Mouse (Mus musculus): ENCODE measurements around the gene Smoc1. TPM values are rescaled to one million over a fixed set of nuclear protein-coding genes. Genes with fewer than 3 reads are reported as not detected.

Smoc1 gene
- polyA plus RNA-seq, 1 experiment from 2014 or later, result 19.0 TPM

DNA sequence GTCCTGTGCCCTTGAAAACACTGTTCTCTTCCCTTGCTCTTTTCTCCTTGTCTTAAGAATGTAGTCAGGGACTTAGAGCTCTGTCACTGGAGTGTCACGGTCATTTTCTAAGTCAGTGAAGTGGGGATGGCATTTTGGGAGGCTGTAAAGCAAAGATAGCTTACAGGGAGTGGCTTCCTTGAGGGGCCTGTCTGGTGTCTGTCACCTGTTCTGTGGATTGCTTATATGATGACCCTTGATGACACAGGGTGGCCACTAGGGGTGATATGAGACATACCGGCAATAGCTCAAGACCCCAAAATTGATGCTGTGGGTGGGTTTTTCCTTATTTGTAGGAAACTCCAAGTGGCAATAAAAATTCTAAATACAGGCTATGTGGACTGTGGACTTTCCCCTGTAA is 141.9 kb downstream of the Smoc1 start:
- Histone ChIP-seq H3K36me3 (ENCODE audit: control insufficient read depth, insufficient read depth, low read length) (no peaks in the 10 kb centered on the region), H3K27me3 (ENCODE audit: control insufficient read depth, insufficient read depth, low read length) (no peaks in the 10 kb centered on the region), H3K4me2 (no peak overlapping the region), H3K27ac (ENCODE audit: low read depth, low read length) (no peak overlapping the region), H3K9me3 (ENCODE audit: control insufficient read depth, low read length) (no peaks in the 10 kb centered on the region), H3K4me1 (ENCODE audit: control insufficient read depth, insufficient read depth, low read length) (peaks cover 7% of the 10 kb centered on the region), H3K4me3 (ENCODE audit: low read depth, low read length) (no peak overlapping the region), H3K9ac (ENCODE audit: low read length) (no peak overlapping the region)
- WGBS, result 75% methylated on average over 2 of the region's 2 CpGs
- peak; percentile 61 for DNase-seq (ENCODE audit: low spot score, missing footprints)
- no peak for ATAC-seq (ENCODE audit: low FRiP score)

DNA sequence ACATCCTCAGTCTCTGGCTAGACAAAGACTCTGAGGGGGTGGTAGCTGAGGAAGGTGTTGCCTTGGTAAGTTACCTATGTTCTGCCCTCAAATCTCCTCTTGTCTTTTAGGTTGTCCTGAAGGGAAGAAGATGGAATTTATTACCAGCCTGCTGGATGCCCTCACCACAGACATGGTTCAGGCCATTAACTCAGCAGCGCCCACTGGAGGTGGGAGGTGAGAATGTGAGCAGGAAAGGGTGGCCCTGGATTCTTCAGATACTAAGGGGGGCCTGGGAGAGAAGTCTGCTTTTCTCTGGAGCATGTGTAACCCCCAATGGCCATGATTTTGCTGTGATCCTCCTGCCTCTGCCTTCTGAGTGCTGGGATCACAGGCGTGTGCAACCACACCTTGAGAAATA is 143.5 kb downstream of the Smoc1 start:
- Histone ChIP-seq H3K4me2 (no peak overlapping the region), H3K9me3 (ENCODE audit: control insufficient read depth, low read length) (no peaks in the 10 kb centered on the region), H3K9ac (ENCODE audit: low read length) (no peak overlapping the region), H3K4me3 (ENCODE audit: low read depth, low read length) (no peak overlapping the region), H3K4me1 (ENCODE audit: control insufficient read depth, insufficient read depth, low read length) (peaks cover 7% of the 10 kb centered on the region), H3K27me3 (ENCODE audit: control insufficient read depth, insufficient read depth, low read length) (no peaks in the 10 kb centered on the region), H3K27ac (ENCODE audit: low read depth, low read length) (no peak overlapping the region), H3K36me3 (ENCODE audit: control insufficient read depth, insufficient read depth, low read length) (no peaks in the 10 kb centered on the region)
- ATAC-seq (ENCODE audit: low FRiP score) (no peak), DNase-seq (ENCODE audit: low spot score, missing footprints) (peak; percentile 62)
- 84% methylated on average over 2 of the region's 2 CpGs for WGBS

DNA sequence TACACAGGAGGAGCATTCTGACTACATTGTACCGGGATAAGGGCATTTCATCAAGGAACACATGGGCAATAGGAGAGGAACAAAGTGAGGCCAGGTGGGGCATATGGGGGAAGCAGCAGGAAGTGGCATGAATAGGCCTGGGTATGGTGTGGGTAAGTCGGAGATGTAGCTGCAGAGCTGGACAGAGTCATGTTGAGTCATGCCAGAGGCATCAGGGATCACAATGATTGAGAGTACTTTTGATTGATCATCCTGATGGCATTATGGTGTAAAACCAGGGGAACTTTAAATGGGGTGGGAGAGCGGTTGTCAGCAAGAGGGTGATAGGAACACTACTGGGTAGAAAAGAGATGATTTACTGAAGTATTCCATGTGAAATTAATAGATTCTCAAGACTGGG is 146.4 kb downstream of the Smoc1 start:
- Histone ChIP-seq H3K9me3 (ENCODE audit: control insufficient read depth, low read length) (no peaks in the 10 kb centered on the region), H3K9ac (ENCODE audit: low read length) (no peak overlapping the region), H3K4me1 (ENCODE audit: control insufficient read depth, insufficient read depth, low read length) (no peaks in the 10 kb centered on the region), H3K4me2 (no peak overlapping the region), H3K4me3 (ENCODE audit: low read depth, low read length) (no peak overlapping the region), H3K27me3 (ENCODE audit: control insufficient read depth, insufficient read depth, low read length) (no peaks in the 10 kb centered on the region), H3K36me3 (ENCODE audit: control insufficient read depth, insufficient read depth, low read length) (no peaks in the 10 kb centered on the region), H3K27ac (ENCODE audit: low read depth, low read length) (no peak overlapping the region)
- peak; percentile 39 for DNase-seq (ENCODE audit: low spot score, missing footprints)
- WGBS, result 89% methylated on average over 3 of the region's 3 CpGs
- no peak for ATAC-seq (ENCODE audit: low FRiP score)

DNA sequence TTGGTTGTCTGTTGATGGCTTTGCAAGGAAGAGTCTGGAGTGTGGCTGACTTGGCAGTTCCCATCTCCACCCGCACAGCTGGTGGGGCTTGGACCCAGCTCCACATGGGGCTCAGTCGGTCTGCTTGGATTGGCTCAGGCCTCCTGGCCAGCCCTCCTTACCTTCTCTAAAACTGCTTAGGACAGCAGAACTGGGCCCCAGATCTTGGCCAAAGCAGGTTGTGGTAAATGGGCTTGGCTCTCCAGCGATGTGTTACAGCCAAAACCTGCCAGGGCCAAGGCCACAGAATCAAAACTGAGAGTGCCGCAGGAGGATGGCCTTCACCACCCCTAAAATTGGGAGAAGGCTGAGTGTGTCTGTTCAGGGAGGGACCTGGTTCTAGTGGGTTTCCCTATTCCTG is 147.3 kb downstream of the Smoc1 start:
- H3K27ac ChIP-seq (ENCODE audit: low read depth, low read length), result no peak overlapping the region
- DNase-seq (ENCODE audit: low spot score, missing footprints), result no peak
- WGBS, result 90% methylated on average over 4 of the region's 4 CpGs

DNA sequence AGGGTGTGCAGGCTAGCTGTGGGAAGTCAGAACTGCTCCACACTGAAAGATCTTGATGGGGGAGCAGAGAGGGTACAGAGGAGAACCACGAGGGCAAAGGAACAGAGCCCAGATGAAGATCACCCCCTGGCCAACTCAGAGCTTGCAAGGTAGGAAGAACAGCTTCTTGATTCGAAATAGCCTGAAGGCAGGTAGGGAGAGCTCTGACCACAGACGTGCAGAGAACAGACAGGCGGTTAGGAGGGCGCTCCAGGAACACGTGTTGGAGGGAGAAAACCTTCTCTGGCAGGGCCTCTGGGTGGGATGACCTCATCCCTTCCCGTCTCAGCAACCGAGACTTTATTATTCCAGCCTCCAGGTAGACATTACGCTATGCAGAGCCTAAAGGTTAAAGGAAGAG is 148.6 kb downstream of the Smoc1 start:
- Histone ChIP-seq H3K4me3 (ENCODE audit: low read depth, low read length) (no peak overlapping the region), H3K36me3 (ENCODE audit: control insufficient read depth, insufficient read depth, low read length) (no peaks in the 10 kb centered on the region), H3K27ac (ENCODE audit: low read depth, low read length) (no peak overlapping the region), H3K4me2 (no peak overlapping the region), H3K9ac (ENCODE audit: low read length) (no peak overlapping the region), H3K9me3 (ENCODE audit: control insufficient read depth, low read length) (no peaks in the 10 kb centered on the region), H3K27me3 (ENCODE audit: control insufficient read depth, insufficient read depth, low read length) (no peaks in the 10 kb centered on the region), H3K4me1 (ENCODE audit: control insufficient read depth, insufficient read depth, low read length) (no peaks in the 10 kb centered on the region)
- 63% methylated on average over 9 of the region's 9 CpGs for WGBS
- ATAC-seq (ENCODE audit: low FRiP score) (no peak), DNase-seq (ENCODE audit: low spot score, missing footprints) (peak; percentile 81)

More for the DNA sequence above, 147.3 kb downstream of the Smoc1 start:
- Histone ChIP-seq H3K4me2 (no peak overlapping the region), H3K4me1 (ENCODE audit: control insufficient read depth, insufficient read depth, low read length) (no peaks in the 10 kb centered on the region), H3K4me3 (ENCODE audit: low read depth, low read length) (no peak overlapping the region), H3K36me3 (ENCODE audit: control insufficient read depth, insufficient read depth, low read length) (no peaks in the 10 kb centered on the region), H3K27me3 (ENCODE audit: control insufficient read depth, insufficient read depth, low read length) (no peaks in the 10 kb centered on the region), H3K9me3 (ENCODE audit: control insufficient read depth, low read length) (no peaks in the 10 kb centered on the region), H3K9ac (ENCODE audit: low read length) (no peak overlapping the region)
- no peak for ATAC-seq (ENCODE audit: low FRiP score)

DNA sequence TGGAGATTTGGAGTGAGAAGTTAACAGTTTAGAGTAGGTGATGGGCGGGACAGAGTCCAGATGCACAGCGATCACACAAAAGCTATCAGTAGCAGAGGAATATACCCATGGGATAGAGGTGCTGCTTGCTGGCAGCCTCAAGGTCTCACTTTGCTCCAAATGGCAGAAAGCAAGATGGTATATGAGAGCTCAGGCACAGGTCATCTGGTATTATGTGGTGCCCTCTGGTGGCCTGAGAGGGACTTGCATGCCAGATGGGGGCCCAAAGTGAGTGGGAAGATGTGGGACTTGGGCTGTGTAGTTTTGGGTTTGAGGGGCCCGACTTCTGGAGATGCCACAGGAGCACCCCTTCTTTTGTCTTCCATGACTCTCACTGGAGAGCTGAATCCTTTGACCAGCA is 155.5 kb downstream of the Smoc1 start:
- Histone ChIP-seq H3K4me1 (ENCODE audit: control insufficient read depth, insufficient read depth, low read length) (no peaks in the 10 kb centered on the region), H3K27ac (ENCODE audit: low read depth, low read length) (no peak overlapping the region), H3K27me3 (ENCODE audit: control insufficient read depth, insufficient read depth, low read length) (no peaks in the 10 kb centered on the region), H3K36me3 (ENCODE audit: control insufficient read depth, insufficient read depth, low read length) (no peaks in the 10 kb centered on the region), H3K9ac (ENCODE audit: low read length) (no peak overlapping the region), H3K9me3 (ENCODE audit: control insufficient read depth, low read length) (no peaks in the 10 kb centered on the region), H3K4me3 (ENCODE audit: low read depth, low read length) (no peak overlapping the region), H3K4me2 (no peak overlapping the region)
- 69% methylated on average over 3 of the region's 3 CpGs for WGBS
- DNase-seq (ENCODE audit: low spot score, missing footprints) (peak; percentile 97), ATAC-seq (ENCODE audit: low FRiP score) (peak; percentile 55)

DNA sequence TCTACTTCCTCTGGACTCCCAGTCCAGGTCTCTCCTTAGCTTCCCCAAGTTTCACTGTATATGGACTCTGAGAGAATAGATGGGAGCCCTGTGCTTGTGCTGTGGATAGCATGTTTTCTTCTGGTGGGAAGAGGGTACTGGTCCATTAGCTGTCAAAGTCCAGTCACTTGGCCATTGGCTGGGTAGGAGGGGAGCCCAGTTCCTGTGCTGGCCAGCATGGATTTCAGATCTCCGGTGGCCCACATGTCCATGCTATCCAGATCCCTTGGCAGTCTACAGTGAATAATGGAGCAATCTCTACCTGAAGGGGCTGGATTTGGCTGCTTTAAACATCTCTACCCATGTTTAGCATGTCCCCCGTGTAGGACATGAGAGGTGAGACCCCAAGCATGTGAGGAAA is 158.4 kb downstream of the Smoc1 start:
- 95% methylated on average over 2 of the region's 2 CpGs for WGBS
- Histone ChIP-seq H3K9me3 (ENCODE audit: control insufficient read depth, low read length) (no peaks in the 10 kb centered on the region), H3K9ac (ENCODE audit: low read length) (no peak overlapping the region), H3K4me3 (ENCODE audit: low read depth, low read length) (no peak overlapping the region), H3K27ac (ENCODE audit: low read depth, low read length) (no peak overlapping the region), H3K27me3 (ENCODE audit: control insufficient read depth, insufficient read depth, low read length) (no peaks in the 10 kb centered on the region), H3K4me1 (ENCODE audit: control insufficient read depth, insufficient read depth, low read length) (no peaks in the 10 kb centered on the region), H3K4me2 (no peak overlapping the region), H3K36me3 (ENCODE audit: control insufficient read depth, insufficient read depth, low read length) (no peaks in the 10 kb centered on the region)
- DNase-seq (ENCODE audit: low spot score, missing footprints) (peak; percentile 69), ATAC-seq (ENCODE audit: low FRiP score) (no peak)

DNA sequence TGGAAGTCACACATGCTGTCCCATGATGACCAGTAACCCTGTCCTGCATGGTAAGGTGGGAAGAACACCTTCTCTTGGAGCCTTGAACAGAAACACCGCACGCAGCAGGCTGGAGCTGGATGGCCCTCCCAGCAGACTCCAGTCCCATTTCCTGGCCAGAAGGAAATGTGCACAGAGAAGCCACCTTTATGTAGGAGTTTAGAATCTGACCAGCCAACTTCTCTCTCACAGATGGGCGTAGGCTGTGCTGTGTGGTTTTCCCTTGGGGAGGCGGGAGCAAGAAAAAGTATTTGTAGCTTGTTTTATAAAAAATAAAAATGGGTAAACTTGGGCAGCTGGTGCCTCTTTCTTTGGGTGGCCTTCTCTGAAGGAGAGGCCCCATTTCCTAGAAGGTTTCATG is 159.5 kb downstream of the Smoc1 start:
- DNase-seq (ENCODE audit: low spot score, missing footprints), result peak; percentile 21
- Histone ChIP-seq H3K9me3 (ENCODE audit: control insufficient read depth, low read length) (no peaks in the 10 kb centered on the region), H3K36me3 (ENCODE audit: control insufficient read depth, insufficient read depth, low read length) (no peaks in the 10 kb centered on the region), H3K4me2 (no peak overlapping the region), H3K9ac (ENCODE audit: low read length) (no peak overlapping the region), H3K4me1 (ENCODE audit: control insufficient read depth, insufficient read depth, low read length) (no peaks in the 10 kb centered on the region), H3K4me3 (ENCODE audit: low read depth, low read length) (no peak overlapping the region), H3K27me3 (ENCODE audit: control insufficient read depth, insufficient read depth, low read length) (no peaks in the 10 kb centered on the region), H3K27ac (ENCODE audit: low read depth, low read length) (no peak overlapping the region)
- ATAC-seq (ENCODE audit: low FRiP score), result no peak
- WGBS, result 97% methylated on average over 4 of the region's 4 CpGs

DNA sequence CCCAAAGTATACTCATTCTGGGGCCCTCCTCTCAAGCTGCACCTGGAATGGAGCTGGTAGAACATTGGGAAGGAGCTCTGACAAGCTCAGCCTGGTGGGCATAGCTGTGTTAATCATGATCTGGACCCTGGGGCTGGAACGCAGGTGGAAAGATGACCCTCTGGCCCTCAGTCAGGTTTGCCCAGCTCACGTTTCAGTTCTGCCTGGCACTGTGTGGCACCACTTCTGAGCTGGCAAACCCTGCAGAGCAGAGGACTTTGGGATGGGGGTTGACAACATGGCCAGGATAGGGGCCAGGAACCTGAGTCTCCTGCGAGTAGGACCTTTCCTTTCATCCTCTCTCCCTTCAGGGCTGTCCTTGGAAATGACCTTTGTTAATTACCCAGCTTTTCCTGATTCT is 160.1 kb downstream of the Smoc1 start:
- DNase-seq (ENCODE audit: low spot score, missing footprints) (no peak), ATAC-seq (ENCODE audit: low FRiP score) (no peak)
- H3K4me2 ChIP-seq, result no peak overlapping the region
- H3K9me3 ChIP-seq (ENCODE audit: control insufficient read depth, low read length), result no peaks in the 10 kb centered on the region
- no peak overlapping the region for H3K27ac ChIP-seq (ENCODE audit: low read depth, low read length)
- H3K27me3 ChIP-seq (ENCODE audit: control insufficient read depth, insufficient read depth, low read length), result no peaks in the 10 kb centered on the region
- H3K4me3 ChIP-seq (ENCODE audit: low read depth, low read length), result no peak overlapping the region
- H3K36me3 ChIP-seq (ENCODE audit: control insufficient read depth, insufficient read depth, low read length), result no peaks in the 10 kb centered on the region
- 85% methylated on average over 3 of the region's 3 CpGs for WGBS
- H3K9ac ChIP-seq (ENCODE audit: low read length), result no peak overlapping the region
- no peaks in the 10 kb centered on the region for H3K4me1 ChIP-seq (ENCODE audit: control insufficient read depth, insufficient read depth, low read length)

DNA sequence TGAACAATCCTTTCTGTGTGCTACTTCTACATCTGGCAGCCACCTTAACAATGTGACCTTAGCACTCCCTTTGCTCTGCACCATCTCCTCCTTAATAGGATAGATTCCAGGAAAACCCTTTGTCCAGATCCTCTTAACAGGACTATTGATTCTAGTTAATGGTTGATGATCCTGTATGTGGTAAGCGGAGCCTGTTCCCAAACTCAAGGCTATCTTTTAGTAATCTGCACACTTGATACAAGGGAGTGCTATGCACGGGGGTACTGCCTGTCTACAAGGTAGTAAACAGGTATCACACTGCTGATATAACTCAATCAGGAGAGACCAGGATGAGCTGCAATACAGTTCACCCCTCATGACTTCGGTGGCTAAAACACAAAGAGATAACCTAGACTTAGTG is 161.8 kb downstream of the Smoc1 start:
- Histone ChIP-seq H3K27me3 (ENCODE audit: control insufficient read depth, insufficient read depth, low read length) (no peaks in the 10 kb centered on the region), H3K27ac (ENCODE audit: low read depth, low read length) (no peak overlapping the region), H3K36me3 (ENCODE audit: control insufficient read depth, insufficient read depth, low read length) (no peaks in the 10 kb centered on the region), H3K4me3 (ENCODE audit: low read depth, low read length) (no peak overlapping the region), H3K4me2 (no peak overlapping the region), H3K9me3 (ENCODE audit: control insufficient read depth, low read length) (no peaks in the 10 kb centered on the region), H3K4me1 (ENCODE audit: control insufficient read depth, insufficient read depth, low read length) (no peaks in the 10 kb centered on the region), H3K9ac (ENCODE audit: low read length) (no peak overlapping the region)
- ATAC-seq (ENCODE audit: low FRiP score) (no peak), DNase-seq (ENCODE audit: low spot score, missing footprints) (no peak)
- WGBS, result 83% methylated on average over 3 of the region's 3 CpGs

All from midbrain, embryonic 11.5 days (tissue).